12 mouse cellular contexts compared by ENCODE assay signal in genomic region chr7:64239806-64240315, GRCm38 (mm10). TPM values are rescaled to one million over a fixed set of nuclear protein-coding genes. Genes with fewer than 3 reads are reported as not detected.
DNase-seq lines count a peak whose midpoint lies in the region; ATAC-seq and TF ChIP-seq lines count a peak whose summit lies in the region.
"Had no signal": no experiment of that assay in that cellular context is flagged by ENCODE, and none has a peak within 500 bp of the region (broad histone marks: within the 10 kb centered on the region; RNA-seq: fewer than 3 reads in every experiment).

No protein-coding gene starts in this region.

- H3K4me2 ChIP-seq in kidney, embryonic 15.5 days = no peak overlapping the region
- H3K4me2 ChIP-seq in lung, postnatal 0 days (replicated peaks; ENCODE audit: low read depth, low read length) = no peak overlapping the region
- no peak overlapping the region for H3K4me2 ChIP-seq in hindbrain, embryonic 14.5 days (replicated peaks)
- H3K4me2 ChIP-seq: heart, embryonic 12.5 days had no signal

- WGBS in kidney, adult 2 months = 66% methylated on average over 4 of the region's 4 CpGs
- WGBS in kidney, embryonic 15.5 days = 70% methylated on average over 4 of the region's 4 CpGs
- 70% methylated on average over 4 of the region's 4 CpGs for WGBS in lung, postnatal 0 days
- WGBS in hindbrain, embryonic 14.5 days = 88% methylated on average over 4 of the region's 4 CpGs

- TF ChIP-seq EP300 in lung, postnatal 0 days (IDR thresholded peaks at IDR 0.05) = no peak

- H3K36me3 ChIP-seq in kidney, adult 2 months (ENCODE audit: control insufficient read depth, insufficient read depth, low read length) = no peaks in the 10 kb centered on the region
- no peaks in the 10 kb centered on the region for H3K36me3 ChIP-seq in kidney, embryonic 15.5 days
- no peaks in the 10 kb centered on the region for H3K36me3 ChIP-seq in lung, postnatal 0 days (ENCODE audit: insufficient read depth, low read length)
- H3K36me3 ChIP-seq in hindbrain, embryonic 14.5 days (replicated peaks; ENCODE audit: control insufficient read depth, insufficient read depth) = no peaks in the 10 kb centered on the region
- H3K36me3 ChIP-seq: heart, embryonic 12.5 days; midbrain, embryonic 10.5 days had no signal

- H3K9me3 ChIP-seq in kidney, embryonic 15.5 days (replicated peaks) = no peaks in the 10 kb centered on the region
- no peaks in the 10 kb centered on the region for H3K9me3 ChIP-seq in lung, postnatal 0 days (ENCODE audit: low read length)
- no peaks in the 10 kb centered on the region for H3K9me3 ChIP-seq in hindbrain, embryonic 14.5 days (ENCODE audit: control insufficient read depth, low read length)
- H3K9me3 ChIP-seq: heart, embryonic 12.5 days; midbrain, embryonic 10.5 days had no signal

- no peak for TF ChIP-seq CTCF in kidney, adult 2 months (conservative IDR thresholded peaks at IDR 0.05; ENCODE audit: insufficient read depth, insufficient read length, low read depth, low read length)
- TF ChIP-seq CTCF in lung, postnatal 0 days (IDR thresholded peaks at IDR 0.05) = no peak

- DNase-seq in kidney, adult 2 months = peak; percentile 57
- DNase-seq in lung, postnatal 36 days = peak; percentile 20
- DNase-seq in lung, postnatal 0 days (ENCODE audit: low spot score) = no peak
- DNase-seq in cerebellum, adult 9-11 months = peak; percentile 18
- DNase-seq in kidney, postnatal 4 days = peak; percentile 11 to 21
- DNase-seq in neural tube, embryonic 10.5 days (ENCODE audit: extremely low spot score, low spot score) = no peak
- DNase-seq in hindbrain, embryonic 14.5 days (ENCODE audit: low spot score) = no peak
- DNase-seq: embryo, embryonic 11 days; lung, adult 18-20 months had no signal

- no peak overlapping the region for H3K4me3 ChIP-seq in kidney, adult 2 months (ENCODE audit: insufficient read depth, low read depth, low read length)
- H3K4me3 ChIP-seq in kidney, embryonic 15.5 days (replicated peaks) = no peak overlapping the region
- no peak overlapping the region for H3K4me3 ChIP-seq in lung, postnatal 0 days (ENCODE audit: low read depth, low read length)
- H3K4me3 ChIP-seq in hindbrain, embryonic 14.5 days (replicated peaks; ENCODE audit: low read length) = no peak overlapping the region
- H3K4me3 ChIP-seq: heart, embryonic 12.5 days; midbrain, embryonic 10.5 days had no signal

- no peak for TF ChIP-seq POLR2A in kidney, adult 2 months (IDR thresholded peaks at IDR 0.05; ENCODE audit: low read depth, low read length)

- H3K27me3 ChIP-seq in kidney, adult 2 months (replicated peaks; ENCODE audit: control insufficient read depth, insufficient read depth, low read length) = no peaks in the 10 kb centered on the region
- no peaks in the 10 kb centered on the region for H3K27me3 ChIP-seq in kidney, embryonic 15.5 days
- no peaks in the 10 kb centered on the region for H3K27me3 ChIP-seq in lung, postnatal 0 days (replicated peaks; ENCODE audit: insufficient read depth, low read length)
- no peaks in the 10 kb centered on the region for H3K27me3 ChIP-seq in hindbrain, embryonic 14.5 days (ENCODE audit: control insufficient read depth, insufficient read depth, low read length)
- H3K27me3 ChIP-seq: heart, embryonic 12.5 days had no signal

- ATAC-seq in kidney, embryonic 15.5 days (replicated peaks; ENCODE audit: low FRiP score) = no peak
- ATAC-seq in lung, postnatal 0 days = no peak
- ATAC-seq in hindbrain, embryonic 14.5 days (ENCODE audit: low FRiP score) = no peak

- H3K9ac ChIP-seq in kidney, embryonic 15.5 days = no peak overlapping the region
- no peak overlapping the region for H3K9ac ChIP-seq in lung, postnatal 0 days (replicated peaks; ENCODE audit: low read depth)
- H3K9ac ChIP-seq in hindbrain, embryonic 14.5 days = no peak overlapping the region
- H3K9ac ChIP-seq: heart, embryonic 12.5 days had no signal

- H3K4me1 ChIP-seq in kidney, adult 2 months (ENCODE audit: control insufficient read depth, insufficient read depth, low read length) = 0 out of 2 replicates have a peak, but pooled peaks cover 3% of the 10 kb centered on the region
- H3K4me1 ChIP-seq in kidney, embryonic 15.5 days = no peaks in the 10 kb centered on the region
- H3K4me1 ChIP-seq in lung, postnatal 0 days (ENCODE audit: insufficient read depth, low read depth, low read length) = no peaks in the 10 kb centered on the region
- H3K4me1 ChIP-seq in hindbrain, embryonic 14.5 days (replicated peaks; ENCODE audit: control insufficient read depth, insufficient read depth, low read length) = no peaks in the 10 kb centered on the region
- H3K4me1 ChIP-seq: heart, embryonic 12.5 days; midbrain, embryonic 10.5 days had no signal

- no peak overlapping the region for H3K27ac ChIP-seq in kidney, adult 2 months (ENCODE audit: insufficient read depth, low read depth, low read length)
- no peak overlapping the region for H3K27ac ChIP-seq in kidney, embryonic 15.5 days
- no peak overlapping the region for H3K27ac ChIP-seq in lung, postnatal 0 days (ENCODE audit: low read length)
- no peak overlapping the region for H3K27ac ChIP-seq in hindbrain, embryonic 14.5 days
- H3K27ac ChIP-seq: midbrain, embryonic 10.5 days had no signal

RNA-seq across cellular contexts. Expression of gene Mtmr10, which starts 47.6 kb away (rescaled TPM):
- polyA plus RNA-seq in kidney, adult 2 months (2012; rRNA removed) = 9.7 and 10.1 TPM in 2 replicates
- 9.1 and 10.2 TPM in 2 replicates for polyA plus RNA-seq in kidney, embryonic 15.5 days (2015; fragmentation: Nextera tagmentation; extraction: Ambion mirVana)
- polyA plus RNA-seq in lung, postnatal 0 days (2015; fragmentation: Nextera tagmentation; extraction: Ambion mirVana) = 11.2 and 11.6 TPM in 2 replicates
- polyA plus RNA-seq in hindbrain, embryonic 14.5 days (2014; fragmentation: Nextera tagmentation; extraction: Ambion mirVana) = 15.0 and 15.4 TPM in 2 replicates

Comparison
In these comparisons a context has a peak if more than half of its experiments do, and no peak if none do; other contexts are left out.
1. DNase-seq: peak in kidney, adult 2 months (single experiment), lung, postnatal 36 days (single experiment), cerebellum, adult 9-11 months (single experiment) and kidney, postnatal 4 days (2 of 2); none in lung, postnatal 0 days (single experiment), neural tube, embryonic 10.5 days (single experiment) and hindbrain, embryonic 14.5 days (single experiment).